Mouse (Mus musculus) megakaryocyte progenitor cell, adult 5-6 weeks (primary cell): ENCODE results near the gene 1700125H20Rik. TPM values are rescaled to one million over a fixed set of nuclear protein-coding genes. Genes with fewer than 3 reads are reported as not detected.
A peak's percentile ranks its signal among the peaks of the same experiment; 100 is the strongest.
"Not testable (repeated sequence)": the region's sequence is repeated elsewhere in the genome, so short reads cannot be mapped to it uniquely, and the experiment has no call there.

Source experiments
- ATAC-seq: replicated peaks from 2 replicates; pipeline ENCODE4 v1.8.0; 2016; ENCODE audit warnings: mild to moderate bottlenecking, moderate TSS enrichment, inconsistent platforms; ENCODE audit not compliant: poor library complexity
- total RNA-seq, 2 experiments: library from RNA; stranded (forward) in 1 of 2; stranded (reverse) in 1 of 2; fragments of 157-497, 149-512 nt in 1 of 2; fragments of 200-1000 nt in 1 of 2; gene quantifications; 2 replicates each; pipeline versions ENCODE4 v1.2.3 to v1.2.4; 2015 to 2017

The 1700125H20Rik gene
- not detected in 2 replicates for total RNA-seq (2015)
- total RNA-seq (2017), result not detected in 2 replicates

- ATAC-seq, result peak; percentile 100
Measured at GRCm38 (mm10) chr11:85170058-85170740, at the start of gene 1700125H20Rik. Gene 1700125H20Rik, plus strand, starts transcription at chr11:85170404.

GRCm38 (mm10) chr11:85122073-85122472 is 48.1 kb upstream of the 1700125H20Rik start:
- ATAC-seq, result no peak

- peak; percentile 48; the same call in 1 of the 2 replicates for ATAC-seq
Measured at GRCm38 (mm10) chr11:85123267-85123992, 46.8 kb upstream of the 1700125H20Rik start.

- peak; percentile 31 for ATAC-seq
Measured at GRCm38 (mm10) chr11:85126257-85127102, 43.7 kb upstream of the 1700125H20Rik start.

- ATAC-seq, result peak; percentile 55
Measured at GRCm38 (mm10) chr11:85128883-85129282, 41.3 kb upstream of the 1700125H20Rik start.

GRCm38 (mm10) chr11:85131542-85131941 is 38.7 kb upstream of the 1700125H20Rik start:
- 0 out of 2 replicates have a peak, but pooled peaks have one; percentile 44 for ATAC-seq

GRCm38 (mm10) chr11:85138776-85139474 is 31.3 kb upstream of the 1700125H20Rik start:
- no peak for ATAC-seq

GRCm38 (mm10) chr11:85139581-85140540 is 30.3 kb upstream of the 1700125H20Rik start, which contains the start of gene Usp32:
Gene Usp32, minus strand, starts transcription at chr11:85140161.
- ATAC-seq, result peak; percentile 97

- ATAC-seq, result no peak
Measured at GRCm38 (mm10) chr11:85152256-85152930, 17.8 kb upstream of the 1700125H20Rik start.

GRCm38 (mm10) chr11:85157301-85157700 is 12.9 kb upstream of the 1700125H20Rik start:
- ATAC-seq, result no peak

- not testable (repeated sequence) for ATAC-seq
Measured at GRCm38 (mm10) chr11:85163014-85163413, 7.2 kb upstream of the 1700125H20Rik start.

GRCm38 (mm10) chr11:85164371-85164770 is 5.8 kb upstream of the 1700125H20Rik start:
- no peak for ATAC-seq

GRCm38 (mm10) chr11:85167503-85167902 is 2.7 kb upstream of the 1700125H20Rik start:
- no peak for ATAC-seq

GRCm38 (mm10) chr11:85170833-85171232 is 629 bp downstream of the 1700125H20Rik start:
- no peak for ATAC-seq

- ATAC-seq, result no peak
Measured at GRCm38 (mm10) chr11:85175941-85176340, 5.7 kb downstream of the 1700125H20Rik start.

GRCm38 (mm10) chr11:85177761-85178160 is 7.6 kb downstream of the 1700125H20Rik start:
- ATAC-seq, result no peak

- ATAC-seq, result no peak
Measured at GRCm38 (mm10) chr11:85178413-85178812, 8.2 kb downstream of the 1700125H20Rik start.

GRCm38 (mm10) chr11:85182617-85183283 is 12.5 kb downstream of the 1700125H20Rik start:
- ATAC-seq, result peak; percentile 95
